Mouse (Mus musculus): Measurements from ENCODE around the gene Mtor. TPM values are rescaled to one million over a fixed set of nuclear protein-coding genes. Genes with fewer than 3 reads are reported as not detected.

The Mtor gene
- polyA plus RNA-seq, 1 experiment = 29.7 TPM

DNA sequence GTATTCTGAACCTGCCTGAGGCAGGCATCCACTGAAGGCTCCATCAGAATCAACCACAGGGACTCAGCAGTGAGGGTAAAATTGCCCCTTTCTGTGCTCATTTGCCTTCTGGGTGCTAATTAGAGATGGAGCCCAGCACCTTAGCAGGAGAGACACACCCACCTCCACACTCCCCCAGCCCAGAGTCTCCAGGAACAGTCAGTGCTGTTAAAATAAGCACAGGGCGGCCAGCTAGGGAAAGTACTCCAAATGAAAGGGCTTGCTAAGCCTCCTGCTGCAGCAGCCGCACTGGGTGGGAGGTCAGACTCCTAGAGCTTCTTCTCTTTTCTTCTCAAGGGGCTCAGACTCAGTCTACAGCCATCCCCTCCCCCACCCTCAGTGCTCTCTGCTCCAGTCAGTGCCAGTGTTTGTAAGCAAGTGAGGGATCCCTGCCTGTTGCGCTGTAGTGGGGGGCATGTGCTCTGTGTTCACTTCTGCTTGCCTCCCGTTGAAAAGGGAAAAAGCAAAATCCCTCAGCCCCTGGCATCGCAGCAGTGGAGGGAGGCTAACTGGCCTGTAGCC lies 69.9 kb downstream of the Mtor start:
- Histone ChIP-seq H3K36me3 (ENCODE audit: control insufficient read depth, insufficient read depth) (peaks cover 11% of the 10 kb centered on the region), H3K4me2 (ENCODE audit: low read depth) (no peak overlapping the region), H3K79me2 (ENCODE audit: control insufficient read depth, insufficient read depth) (no peaks in the 10 kb centered on the region), H3K27me3 (ENCODE audit: control insufficient read depth, insufficient read depth, insufficient read length) (no peaks in the 10 kb centered on the region), H3K4me3 (no peak overlapping the region), H3ac (ENCODE audit: control insufficient read depth, insufficient read length) (no peak overlapping the region)
- TF ChIP-seq TCF12 (IDR thresholded peaks at IDR 0.05; ENCODE audit: insufficient read depth, poor library complexity, severe bottlenecking) (no peak), E2F4 (IDR thresholded peaks at IDR 0.05; ENCODE audit: insufficient read depth) (no peak)

DNA sequence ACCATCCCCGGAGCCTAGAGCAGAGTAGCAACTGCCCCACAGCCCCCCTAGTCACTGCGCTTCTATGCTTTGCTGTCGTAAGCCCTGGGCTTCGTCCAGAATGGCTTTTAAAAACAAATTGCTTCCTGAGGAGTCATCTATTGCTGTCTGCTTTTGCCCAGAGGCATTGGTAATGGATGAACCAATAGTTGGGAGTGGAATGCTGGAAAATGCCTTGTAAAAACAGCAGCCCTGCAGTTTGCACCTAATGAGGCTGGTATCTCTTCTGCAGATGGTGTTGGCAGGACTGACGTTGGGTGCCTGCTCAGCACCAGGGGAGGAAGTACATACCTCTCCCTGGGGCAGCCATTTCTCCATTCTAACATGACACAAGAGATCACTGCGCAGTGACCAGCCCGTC lies 75.1 kb downstream of the Mtor start:
- H3K4me2 ChIP-seq (ENCODE audit: low read depth) = no peak overlapping the region
- no peaks in the 10 kb centered on the region for H3K36me3 ChIP-seq (ENCODE audit: control insufficient read depth, insufficient read depth)
- H3K79me2 ChIP-seq (ENCODE audit: control insufficient read depth, insufficient read depth) = no peaks in the 10 kb centered on the region
- H3K27me3 ChIP-seq (ENCODE audit: control insufficient read depth, insufficient read depth, insufficient read length) = no peaks in the 10 kb centered on the region
- H3K4me3 ChIP-seq = no peak overlapping the region
- no peak for TF ChIP-seq E2F4 (IDR thresholded peaks at IDR 0.05; ENCODE audit: insufficient read depth)
- no peak for TF ChIP-seq MYOD1 (IDR thresholded peaks at IDR 0.05; ENCODE audit: control insufficient read depth in 1 of 3, insufficient read length in 2 of 3, low read depth in 2 of 3)
- TF ChIP-seq REST (IDR thresholded peaks at IDR 0.05; ENCODE audit: insufficient read depth, insufficient read length) = no peak
- H3ac ChIP-seq (ENCODE audit: control insufficient read depth, insufficient read length) = no peak overlapping the region

DNA sequence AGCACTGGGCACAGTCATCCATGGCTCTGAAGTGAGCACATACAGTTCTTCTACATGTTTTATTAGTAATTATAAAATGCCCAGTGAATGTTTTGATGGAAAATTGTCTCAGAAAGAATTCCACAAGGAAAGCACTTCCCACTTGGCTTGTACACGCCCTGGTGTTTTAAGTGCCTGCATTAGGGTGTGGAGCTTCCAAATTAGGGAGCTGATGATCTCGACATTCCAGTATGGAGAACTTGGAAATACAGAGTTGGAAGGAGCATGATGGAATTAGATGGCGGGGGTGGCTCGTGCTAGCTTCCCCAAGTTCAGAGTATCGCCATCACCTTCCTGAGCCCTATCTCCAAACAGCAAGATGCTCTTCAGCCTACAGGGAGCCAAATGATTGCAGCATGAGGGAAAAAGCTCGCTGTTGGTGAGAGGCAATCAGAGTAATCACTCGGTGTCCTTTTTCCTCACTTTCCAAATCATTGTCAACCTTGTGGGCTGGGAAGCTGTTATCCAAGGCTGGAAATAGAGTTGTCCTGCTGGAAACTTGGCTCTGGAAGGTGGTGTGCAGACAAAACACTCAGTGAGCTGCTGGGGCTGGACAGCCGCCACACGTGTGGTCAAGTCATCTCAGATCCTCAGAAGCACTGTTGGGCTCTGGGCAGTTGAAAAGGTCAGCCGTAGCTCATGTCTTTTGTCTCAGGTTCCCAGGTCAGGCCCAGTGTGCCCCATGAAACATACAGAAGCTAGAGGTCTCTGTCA lies 78.9 kb downstream of the Mtor start:
- H3K36me3 ChIP-seq (ENCODE audit: control insufficient read depth, insufficient read depth) = peaks cover 15% of the 10 kb centered on the region
- TF ChIP-seq USF1 (IDR thresholded peaks at IDR 0.05; ENCODE audit: low read depth) (no peak), POLR2AphosphoS2 (IDR thresholded peaks at IDR 0.05; ENCODE audit: insufficient read length, low read depth) (no peak), E2F4 (IDR thresholded peaks at IDR 0.05; ENCODE audit: insufficient read depth) (no peak), SRF (IDR thresholded peaks at IDR 0.05; ENCODE audit: control insufficient read depth, insufficient read length, low read depth) (no peak), POLR2A (IDR thresholded peaks at IDR 0.05; ENCODE audit: insufficient read length, low read depth) (no peak), MAX (IDR thresholded peaks at IDR 0.05; ENCODE audit: low read depth) (no peak), REST (IDR thresholded peaks at IDR 0.05; ENCODE audit: insufficient read depth, insufficient read length) (no peak), MYOG (IDR thresholded peaks at IDR 0.05; ENCODE audit: control insufficient read depth in 1 of 3, insufficient read depth in 1 of 3, insufficient read length in 2 of 3, low read depth in 2 of 3) (no peak), MYOD1 (IDR thresholded peaks at IDR 0.05; ENCODE audit: control insufficient read depth in 1 of 3, insufficient read length in 2 of 3, low read depth in 2 of 3) (no peak), TCF3 (IDR thresholded peaks at IDR 0.05; ENCODE audit: insufficient read length, low read depth) (no peak), CEBPB (IDR thresholded peaks at IDR 0.05; ENCODE audit: insufficient read depth, poor library complexity, severe bottlenecking) (no peak), TCF12 (IDR thresholded peaks at IDR 0.05; ENCODE audit: insufficient read depth, poor library complexity, severe bottlenecking) (no peak)
- H3K4me3 ChIP-seq = no peak overlapping the region
- no peak overlapping the region for H3ac ChIP-seq (ENCODE audit: control insufficient read depth, insufficient read length)
- H3K4me2 ChIP-seq (ENCODE audit: low read depth) = no peak overlapping the region
- no peaks in the 10 kb centered on the region for H3K79me2 ChIP-seq (ENCODE audit: control insufficient read depth, insufficient read depth)
- no peaks in the 10 kb centered on the region for H3K27me3 ChIP-seq (ENCODE audit: control insufficient read depth, insufficient read depth, insufficient read length)

GRCm38 (mm10) chr4:148530351-148530750 lies 81.9 kb downstream of the Mtor start:
- peaks cover 23% of the 10 kb centered on the region for H3K36me3 ChIP-seq (ENCODE audit: control insufficient read depth, insufficient read depth)
- TF ChIP-seq REST (IDR thresholded peaks at IDR 0.05; ENCODE audit: insufficient read depth, insufficient read length) = no peak
- no peak for TF ChIP-seq MYOD1 (IDR thresholded peaks at IDR 0.05; ENCODE audit: control insufficient read depth in 1 of 3, insufficient read length in 2 of 3, low read depth in 2 of 3)
- no peak for TF ChIP-seq E2F4 (IDR thresholded peaks at IDR 0.05; ENCODE audit: insufficient read depth)
- TF ChIP-seq CEBPB (IDR thresholded peaks at IDR 0.05; ENCODE audit: insufficient read depth, poor library complexity, severe bottlenecking) = no peak
- TF ChIP-seq SRF (IDR thresholded peaks at IDR 0.05; ENCODE audit: control insufficient read depth, insufficient read length, low read depth) = no peak
- TF ChIP-seq TCF12 (IDR thresholded peaks at IDR 0.05; ENCODE audit: insufficient read depth, poor library complexity, severe bottlenecking) = no peak
- TF ChIP-seq POLR2AphosphoS2 (IDR thresholded peaks at IDR 0.05; ENCODE audit: insufficient read length, low read depth) = no peak
- TF ChIP-seq USF1 (IDR thresholded peaks at IDR 0.05; ENCODE audit: low read depth) = no peak
- no peak for TF ChIP-seq POLR2A (IDR thresholded peaks at IDR 0.05; ENCODE audit: insufficient read length, low read depth)
- TF ChIP-seq TCF3 (IDR thresholded peaks at IDR 0.05; ENCODE audit: insufficient read length, low read depth) = no peak
- H3K79me2 ChIP-seq (ENCODE audit: control insufficient read depth, insufficient read depth) = no peaks in the 10 kb centered on the region
- no peak overlapping the region for H3K4me2 ChIP-seq (ENCODE audit: low read depth)
- no peaks in the 10 kb centered on the region for H3K27me3 ChIP-seq (ENCODE audit: control insufficient read depth, insufficient read depth, insufficient read length)
- no peak overlapping the region for H3K4me3 ChIP-seq
- no peak overlapping the region for H3ac ChIP-seq (ENCODE audit: control insufficient read depth, insufficient read length)

GRCm38 (mm10) chr4:148530778-148531177 lies 82.4 kb downstream of the Mtor start:
- Histone ChIP-seq H3K4me2 (ENCODE audit: low read depth) (no peak overlapping the region), H3K4me3 (no peak overlapping the region), H3ac (ENCODE audit: control insufficient read depth, insufficient read length) (no peak overlapping the region), H3K36me3 (ENCODE audit: control insufficient read depth, insufficient read depth) (peaks cover 23% of the 10 kb centered on the region), H3K79me2 (ENCODE audit: control insufficient read depth, insufficient read depth) (no peaks in the 10 kb centered on the region), H3K27me3 (ENCODE audit: control insufficient read depth, insufficient read depth, insufficient read length) (no peaks in the 10 kb centered on the region)
- TF ChIP-seq MYOD1 (IDR thresholded peaks at IDR 0.05; ENCODE audit: control insufficient read depth in 1 of 3, insufficient read length in 2 of 3, low read depth in 2 of 3) = no peak
- no peak for TF ChIP-seq REST (IDR thresholded peaks at IDR 0.05; ENCODE audit: insufficient read depth, insufficient read length)
